Mouse (Mus musculus) hindbrain, embryonic 11.5 days (tissue): ENCODE data around the gene Rpl36a-ps1. TPM values are rescaled to one million over a fixed set of nuclear protein-coding genes. Genes with fewer than 3 reads are reported as not detected.

Experiments
- ATAC-seq: fragments of 200-750 bp; cut with Nextera tagmentation; 2 replicates; pipeline ENCODE4 v1.8.0; 2017; ENCODE audit warnings: mild to moderate bottlenecking, moderate TSS enrichment, moderate library complexity; ENCODE audit not compliant: low FRiP score
- DNase-seq: peaks from one replicate; pipeline ENCODE4 v3.0.0-alpha.2; 2015; ENCODE audit warnings: low spot score
- H3K27ac ChIP-seq: fragments of 300-500 bp; sonication (generic); 2 replicates; pipeline ENCODE4 v1.5.1; 2014; ENCODE audit warnings: mild to moderate bottlenecking, low read depth, low read length
- H3K27me3 ChIP-seq: fragments of 300-500 bp; sonication (generic); 2 replicates; pipeline ENCODE4 v1.6.1; 2014; ENCODE audit warnings: mild to moderate bottlenecking, low read length, moderate library complexity, mixed read lengths; ENCODE audit not compliant: control insufficient read depth, insufficient read depth
- H3K36me3 ChIP-seq: fragments of 300-500 bp; sonication (generic); 2 replicates; pipeline ENCODE4 v1.6.1; 2014; ENCODE audit warnings: mild to moderate bottlenecking, low read length, moderate library complexity, mixed read lengths; ENCODE audit not compliant: control insufficient read depth, insufficient read depth
- H3K4me1 ChIP-seq: fragments of 300-500 bp; sonication (generic); replicated peaks from 2 replicates; pipeline ENCODE4 v1.6.1; 2014; ENCODE audit warnings: low read length, mixed read lengths; ENCODE audit not compliant: control insufficient read depth, insufficient read depth
- H3K4me2 ChIP-seq: fragments of 300-500 bp; sonication (generic); replicated peaks from 2 replicates; pipeline ENCODE4 v1.6.1; 2014; ENCODE audit warnings: mild to moderate bottlenecking, low read depth, low read length
- H3K4me3 ChIP-seq: fragments of 300-500 bp; sonication (generic); 2 replicates; pipeline ENCODE4 v1.5.1; 2014; ENCODE audit warnings: low read depth, low read length
- H3K9ac ChIP-seq: fragments of 300-500 bp; sonication (generic); 2 replicates; pipeline ENCODE4 v1.6.1; 2014; ENCODE audit warnings: low read depth, low read length
- H3K9me3 ChIP-seq: fragments of 300-500 bp; sonication (generic); 2 replicates; pipeline ENCODE4 v1.6.1; 2016; ENCODE audit warnings: low read length; ENCODE audit not compliant: control insufficient read depth
- WGBS: fragments of 180-500 bp; shearing (Covaris S2); extraction: QIAGEN DNeasy Blood & Tissue Kit; methylation state at CpG from one replicate; pipeline ENCODE4 v1.1.7; 2014; 5-methylcytosine and 5-hydroxymethylcytosine counted together
- polyA plus RNA-seq: library from polyadenylated mRNA; unstranded; fragments of >200 nt; fragmentation: Nextera tagmentation; extraction: Ambion mirVana; gene quantifications from 2 replicates; pipeline ENCODE4 v1.2.1, GENCODE M21; 2014

Rpl36a-ps1 gene
- polyA plus RNA-seq, 1 experiment from 2014 or later: 1.2 TPM

- WGBS: 55% methylated on average over 3 of the region's 3 CpGs
- H3K36me3 ChIP-seq: no peaks in the 10 kb centered on the region
- no peak overlapping the region for H3K4me3 ChIP-seq
Measured at GRCm38 (mm10) chr14:98989818-98990217, 4.3 kb downstream of the Rpl36a-ps1 start.

GRCm38 (mm10) chr14:98971921-98972320, 22.2 kb downstream of the Rpl36a-ps1 start:
- 40% methylated on average over 4 of the region's 4 CpGs for WGBS
- H3K27me3 ChIP-seq: no peaks in the 10 kb centered on the region
- no peak overlapping the region for H3K4me3 ChIP-seq
- H3K9ac ChIP-seq: no peak overlapping the region
- no peak overlapping the region for H3K4me2 ChIP-seq
- no peaks in the 10 kb centered on the region for H3K36me3 ChIP-seq
- DNase-seq: peak; percentile 26
- no peak for ATAC-seq
- no peaks in the 10 kb centered on the region for H3K4me1 ChIP-seq
- no peaks in the 10 kb centered on the region for H3K9me3 ChIP-seq
- no peak overlapping the region for H3K27ac ChIP-seq

More at GRCm38 (mm10) chr14:98989818-98990217, 4.3 kb downstream of the Rpl36a-ps1 start:
- no peak overlapping the region for H3K9ac ChIP-seq
- ATAC-seq (no peak), DNase-seq (no peak)
- no peak overlapping the region for H3K27ac ChIP-seq
- no peak overlapping the region for H3K4me2 ChIP-seq
- H3K9me3 ChIP-seq: no peaks in the 10 kb centered on the region
- H3K4me1 ChIP-seq: no peaks in the 10 kb centered on the region
- H3K27me3 ChIP-seq: no peaks in the 10 kb centered on the region

- peak; percentile 74 for ATAC-seq
- no peaks in the 10 kb centered on the region for H3K4me1 ChIP-seq
- whole genome bisulfite sequencing: 73% methylated on average over 17 of the region's 17 CpGs
Measured at GRCm38 (mm10) chr14:98958978-98959658, 35.0 kb downstream of the Rpl36a-ps1 start.

GRCm38 (mm10) chr14:98956788-98957187, 37.3 kb downstream of the Rpl36a-ps1 start:
- Histone ChIP-seq H3K4me2 (no peak overlapping the region), H3K9ac (no peak overlapping the region), H3K4me1 (no peaks in the 10 kb centered on the region), H3K9me3 (no peaks in the 10 kb centered on the region), H3K27ac (no peak overlapping the region), H3K36me3 (no peaks in the 10 kb centered on the region), H3K27me3 (no peaks in the 10 kb centered on the region), H3K4me3 (no peak overlapping the region)
- 93% methylated on average over 9 of the region's 9 CpGs for WGBS
- ATAC-seq (no peak), DNase-seq (no peak)

More at GRCm38 (mm10) chr14:98958978-98959658, 35.0 kb downstream of the Rpl36a-ps1 start:
- H3K4me3 ChIP-seq: no peak overlapping the region
- H3K27me3 ChIP-seq: no peaks in the 10 kb centered on the region
- no peaks in the 10 kb centered on the region for H3K9me3 ChIP-seq
- no peak overlapping the region for H3K4me2 ChIP-seq
- no peak overlapping the region for H3K9ac ChIP-seq
- H3K36me3 ChIP-seq: no peaks in the 10 kb centered on the region
- no peak overlapping the region for H3K27ac ChIP-seq
- DNase-seq: peak; percentile 30

- Histone ChIP-seq H3K4me3 (no peak overlapping the region), H3K9me3 (no peaks in the 10 kb centered on the region), H3K27me3 (no peaks in the 10 kb centered on the region), H3K36me3 (no peaks in the 10 kb centered on the region), H3K27ac (no peak overlapping the region), H3K4me1 (no peaks in the 10 kb centered on the region), H3K4me2 (no peak overlapping the region), H3K9ac (no peak overlapping the region)
- no peak for DNase-seq
- WGBS: 90% methylated on average over 7 of the region's 7 CpGs
- ATAC-seq: no peak
Measured at GRCm38 (mm10) chr14:98952441-98952840, 41.7 kb downstream of the Rpl36a-ps1 start.

GRCm38 (mm10) chr14:98951626-98952290, 42.4 kb downstream of the Rpl36a-ps1 start:
- H3K9ac ChIP-seq: no peak overlapping the region
- DNase-seq: no peak
- no peaks in the 10 kb centered on the region for H3K36me3 ChIP-seq
- H3K4me1 ChIP-seq: no peaks in the 10 kb centered on the region
- H3K27ac ChIP-seq: no peak overlapping the region
- H3K27me3 ChIP-seq: no peaks in the 10 kb centered on the region
- no peak for ATAC-seq
- H3K4me3 ChIP-seq: no peak overlapping the region
- no peaks in the 10 kb centered on the region for H3K9me3 ChIP-seq
- WGBS: 52% methylated on average over 4 of the region's 4 CpGs
- H3K4me2 ChIP-seq: no peak overlapping the region

Other genes starting within 250 kb of the Rpl36a-ps1 start
- gene Mzt1, start 51.8 kb upstream of the Rpl36a-ps1 start, polyA plus RNA-seq: 121 and 129 TPM in 2 replicates
- 58.8 and 71.3 TPM in 2 replicates for gene Bora, start 51.9 kb upstream of the Rpl36a-ps1 start, polyA plus RNA-seq
- 23.6 and 26.3 TPM in 2 replicates for gene Pibf1, start 105.1 kb upstream of the Rpl36a-ps1 start, polyA plus RNA-seq
- 40.1 and 43.8 TPM in 2 replicates for gene Dis3, start 105.5 kb upstream of the Rpl36a-ps1 start, polyA plus RNA-seq